Mouse (Mus musculus): Measurements from ENCODE around the gene Hip1. TPM values are rescaled to one million over a fixed set of nuclear protein-coding genes. Genes with fewer than 3 reads are reported as not detected.

The Hip1 gene
- total RNA-seq, 2 experiments from 2014 or later = 125 to 128 TPM

DNA sequence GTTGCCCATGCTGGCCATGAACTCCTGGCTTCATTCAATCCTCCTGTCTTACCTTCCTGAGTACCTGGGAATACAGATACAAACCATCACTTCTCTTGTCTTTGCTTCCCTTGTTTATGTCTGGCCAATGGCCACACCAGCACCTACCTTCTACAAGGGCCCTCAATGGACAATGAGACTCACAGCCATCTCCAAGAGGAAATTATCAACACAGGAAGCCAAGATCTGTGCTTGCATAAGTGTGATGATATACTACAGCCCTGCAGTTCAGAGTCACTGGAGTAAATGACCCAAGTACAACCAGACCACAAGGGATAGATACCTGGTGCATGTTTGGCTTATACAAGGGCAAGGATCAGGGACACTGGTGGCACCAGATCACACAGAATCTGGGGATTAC, 9.1 kb downstream of the Hip1 start:
- no peak for DNase-seq (ENCODE audit: low spot score in 2 of 2)

DNA sequence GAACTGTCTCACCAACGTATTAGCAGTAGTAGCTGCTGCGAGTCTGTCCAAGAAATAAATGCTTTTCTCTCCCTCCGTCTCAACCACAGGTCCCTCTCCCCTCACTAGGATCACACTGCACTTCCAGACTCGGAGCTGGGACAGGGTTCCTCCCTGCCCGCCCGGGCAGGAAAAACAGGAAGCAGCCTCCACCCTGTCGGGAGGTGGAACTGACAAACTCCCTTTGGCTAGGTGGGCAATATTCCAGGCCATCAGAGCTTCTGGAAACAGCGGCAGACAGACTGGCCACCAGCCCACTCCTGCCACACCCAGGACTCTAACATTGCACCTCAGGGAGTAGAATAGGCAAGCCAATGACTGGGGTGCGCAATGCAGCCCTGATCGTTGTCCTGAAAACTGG, 11.5 kb downstream of the Hip1 start:
- DNase-seq (ENCODE audit: low spot score in 2 of 2) = peak in 1 of 2 experiments; percentile 52

DNA sequence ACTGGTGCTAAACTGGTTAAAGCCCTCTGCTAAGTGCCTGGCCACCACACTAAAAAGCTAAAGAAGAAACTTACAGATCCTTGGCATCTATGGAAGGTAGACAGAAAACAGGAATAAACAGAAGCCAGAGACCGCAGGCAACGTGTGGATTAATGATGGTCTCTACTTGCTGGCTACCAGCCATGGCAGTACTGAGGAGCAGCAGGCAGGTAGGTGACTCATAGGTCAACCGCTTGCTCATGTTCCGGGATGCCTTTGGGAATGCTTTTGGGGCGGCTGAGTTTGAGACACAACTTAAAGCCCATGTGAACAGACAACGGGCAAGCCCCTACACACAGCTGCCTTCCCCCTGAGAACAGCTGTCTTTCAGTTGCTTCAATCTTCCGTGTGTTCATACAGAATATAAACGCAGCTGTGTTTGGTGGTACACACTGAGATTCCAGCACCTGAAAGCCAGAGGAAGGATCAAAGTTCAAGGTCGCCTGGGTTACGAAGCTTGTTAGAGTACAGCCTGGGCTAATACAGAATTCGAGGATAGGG, 13.5 kb downstream of the Hip1 start:
- DNase-seq (ENCODE audit: low spot score in 2 of 2) = no peak

DNA sequence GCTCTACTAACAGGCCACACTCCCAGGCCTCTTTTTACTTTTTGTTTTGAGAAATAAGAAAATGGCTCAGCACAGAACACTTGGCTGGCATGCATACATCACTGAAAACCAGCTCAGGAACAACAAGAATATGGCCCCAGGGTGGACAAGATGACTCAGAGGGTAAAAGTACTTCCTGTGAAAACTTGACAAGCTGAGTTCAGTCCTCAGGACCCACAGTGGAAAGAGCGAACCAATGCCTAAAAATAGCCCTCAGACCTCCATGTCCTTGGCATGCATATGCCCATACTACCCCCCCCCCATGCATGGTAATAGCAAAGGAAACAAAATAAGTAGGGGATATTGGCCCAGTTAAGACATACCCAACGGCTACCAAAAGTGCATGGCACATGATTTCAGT, 15.0 kb downstream of the Hip1 start:
- DNase-seq (ENCODE audit: low spot score in 2 of 2) = no peak

DNA sequence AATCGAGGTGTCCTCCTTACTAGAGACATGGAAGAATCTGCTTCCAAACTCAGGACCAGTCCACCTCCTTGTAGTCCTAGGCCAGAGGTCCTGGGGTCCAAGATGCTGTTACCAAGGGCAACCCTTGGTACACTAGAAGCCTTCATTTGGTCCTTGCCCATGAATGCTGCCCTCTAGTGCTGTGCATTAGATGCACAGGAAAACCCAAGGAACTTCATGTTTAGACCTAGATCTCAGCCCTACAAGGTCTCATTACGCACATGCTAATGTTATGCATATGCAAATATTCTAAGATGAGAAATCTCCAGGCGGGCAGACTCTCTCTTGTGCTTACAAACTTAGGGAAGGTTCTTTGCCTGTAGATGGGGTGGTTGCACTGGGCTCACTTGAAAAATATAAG, 15.6 kb downstream of the Hip1 start:
- DNase-seq (ENCODE audit: low spot score in 2 of 2) = no peak

DNA sequence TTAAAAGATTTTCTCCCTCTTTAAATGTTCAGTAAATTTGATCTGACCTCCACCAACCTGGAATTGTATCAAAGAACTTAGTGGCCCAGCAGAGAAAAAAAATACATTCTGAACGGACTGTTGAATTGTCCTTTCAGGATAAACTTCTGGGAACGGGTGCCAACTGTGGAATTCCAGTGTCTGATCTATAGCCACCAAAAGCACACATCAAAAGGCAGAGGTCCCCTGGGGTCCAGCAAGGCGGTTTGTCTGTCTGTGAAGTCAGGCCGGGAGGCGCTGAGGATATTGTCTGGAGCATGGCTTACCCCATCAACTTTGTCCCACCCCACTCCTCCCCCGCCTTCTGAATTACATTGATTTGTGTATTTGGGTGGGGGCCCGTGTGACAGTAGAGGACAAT, 16.9 kb downstream of the Hip1 start:
- no peak for DNase-seq (ENCODE audit: low spot score in 2 of 2)

DNA sequence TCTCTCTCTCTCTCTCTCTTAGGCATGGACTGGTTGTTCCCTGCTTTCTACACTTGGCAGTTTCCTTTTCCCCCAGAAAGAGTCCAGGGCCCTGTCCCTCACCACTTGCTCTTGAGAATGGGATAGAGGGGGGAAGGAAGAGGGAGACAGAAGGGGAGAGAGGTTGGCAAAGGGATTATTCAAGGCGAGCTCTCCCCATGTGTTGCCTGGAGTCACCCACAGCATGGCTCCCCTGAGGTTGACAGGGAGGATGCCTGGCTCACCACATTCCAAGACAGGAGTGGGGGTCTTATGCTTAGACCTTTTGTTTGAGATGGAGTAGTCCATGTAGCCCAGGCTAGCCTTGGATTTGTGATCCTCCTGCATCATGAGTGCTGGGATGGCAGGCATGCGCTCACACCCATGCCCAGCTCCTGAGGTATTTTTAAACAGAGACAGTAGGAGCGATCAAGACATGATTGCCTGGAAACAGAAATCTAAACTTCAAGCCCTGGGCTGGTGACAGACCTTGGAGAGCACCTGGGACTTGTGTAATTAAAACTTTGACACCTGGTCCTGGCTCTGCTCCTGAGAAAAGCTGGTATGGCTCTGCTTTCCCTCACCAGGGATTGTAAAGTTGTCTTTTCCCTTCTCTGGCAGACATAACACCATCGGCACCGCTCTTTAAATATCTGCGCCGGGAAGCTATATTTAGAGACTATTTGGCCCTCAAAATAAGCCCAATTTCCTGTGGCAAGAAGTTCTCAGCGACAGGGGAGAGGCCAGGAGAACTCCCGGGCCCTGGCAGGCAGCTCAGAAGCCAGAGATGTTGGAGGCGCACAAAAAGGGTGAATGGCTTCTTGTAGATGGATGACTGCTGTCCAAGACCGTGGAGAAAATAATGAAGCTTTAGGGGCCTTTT, 20.0 kb downstream of the Hip1 start:
- DNase-seq (ENCODE audit: low spot score in 2 of 2) = no peak

DNA sequence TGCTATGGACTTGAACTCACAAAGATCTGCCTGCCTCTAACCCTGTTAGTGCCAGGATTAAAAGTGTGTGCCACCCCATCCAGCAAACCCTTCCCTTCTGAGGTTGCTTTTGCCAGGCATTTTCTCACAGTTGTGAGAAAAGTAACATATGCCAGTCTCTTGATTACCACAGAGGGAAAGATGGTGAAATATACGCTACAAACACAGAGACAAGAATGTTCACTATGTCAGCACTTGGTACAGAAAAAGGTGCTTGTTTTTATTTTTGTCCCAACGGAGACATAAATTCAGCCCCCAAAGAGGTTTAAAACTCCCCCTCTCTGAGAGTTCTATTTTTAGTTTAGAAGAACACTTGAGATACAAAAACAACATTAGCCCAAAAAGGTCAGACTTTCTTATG, 20.8 kb downstream of the Hip1 start:
- no peak for DNase-seq (ENCODE audit: low spot score in 2 of 2)

DNA sequence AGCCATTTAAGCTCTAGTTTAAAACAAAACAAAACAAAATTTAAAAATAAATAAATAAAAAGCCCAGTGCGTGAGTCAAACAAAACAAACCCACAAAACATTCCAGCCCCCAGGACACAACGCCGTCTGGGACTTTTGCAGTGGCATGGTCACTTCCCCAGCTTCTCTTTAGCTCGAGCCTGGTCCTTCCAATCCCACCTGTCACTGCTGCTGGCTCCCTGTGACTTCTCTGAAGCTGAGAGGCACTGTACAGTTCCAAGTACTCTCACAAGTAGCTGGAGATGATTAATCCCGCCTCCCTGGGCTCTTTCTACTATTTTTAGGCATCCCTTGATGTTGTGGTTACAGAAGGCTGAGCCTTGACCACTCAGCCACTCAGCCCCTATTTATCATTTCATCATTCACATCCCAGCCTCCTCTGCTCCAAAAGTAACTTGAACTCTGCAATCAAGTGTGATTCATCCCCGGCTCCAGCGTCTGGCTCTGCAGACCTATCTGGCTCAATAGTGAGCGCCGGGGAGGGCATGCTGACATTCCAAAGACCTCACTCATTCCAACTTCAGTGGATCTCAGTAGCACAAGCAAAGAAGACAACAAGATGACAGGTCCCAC, 22.7 kb downstream of the Hip1 start:
- no peak for DNase-seq (ENCODE audit: low spot score in 2 of 2)

DNA sequence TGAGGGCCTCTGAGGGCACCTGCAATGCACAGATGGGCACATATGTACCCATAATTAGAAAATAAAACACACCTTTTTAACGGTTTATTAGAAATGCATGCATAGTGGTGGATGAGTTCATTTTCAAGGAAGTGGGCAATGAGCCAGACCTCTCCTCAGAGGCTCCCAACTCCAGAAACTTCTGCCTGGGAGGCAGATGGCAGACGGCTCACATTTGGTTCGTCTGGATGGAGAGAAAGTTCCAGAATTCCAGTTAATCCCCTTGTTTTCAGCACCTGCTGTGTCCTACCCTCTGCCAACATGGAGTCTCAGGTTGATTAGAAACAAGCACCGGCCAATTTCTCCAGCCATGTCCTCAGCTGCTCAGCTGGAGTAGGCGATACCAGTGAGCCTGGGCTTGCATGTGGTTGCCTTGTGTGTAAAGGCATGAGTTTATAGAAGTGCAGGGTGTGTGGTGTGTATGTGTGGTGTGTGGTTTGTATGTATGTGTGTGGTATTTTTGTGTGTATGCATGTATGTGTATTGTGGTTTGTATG, 27.5 kb downstream of the Hip1 start:
- peak in 1 of 2 experiments; percentile 44 for DNase-seq (ENCODE audit: low spot score in 2 of 2)

DNA sequence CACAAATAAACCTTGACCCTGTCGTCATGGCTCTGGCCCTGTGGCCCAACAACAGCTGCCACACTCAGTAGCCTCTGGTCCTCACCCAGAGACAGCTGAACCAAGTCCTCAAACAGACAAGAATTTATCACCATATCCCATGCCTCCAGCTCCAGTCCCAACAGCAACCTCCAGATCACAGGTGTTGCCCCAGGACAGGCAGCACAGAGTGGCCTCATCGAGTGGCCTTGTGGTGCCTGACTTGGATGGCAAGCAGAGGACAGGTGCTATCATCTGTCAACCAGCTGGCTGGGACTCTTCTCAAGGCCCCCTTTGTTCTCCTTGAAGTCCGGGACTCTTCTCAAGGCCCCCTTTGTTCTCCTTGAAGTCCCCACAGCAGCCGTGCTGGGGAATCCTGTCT, 31.8 kb downstream of the Hip1 start:
- no peak for DNase-seq (ENCODE audit: low spot score in 2 of 2)

DNA sequence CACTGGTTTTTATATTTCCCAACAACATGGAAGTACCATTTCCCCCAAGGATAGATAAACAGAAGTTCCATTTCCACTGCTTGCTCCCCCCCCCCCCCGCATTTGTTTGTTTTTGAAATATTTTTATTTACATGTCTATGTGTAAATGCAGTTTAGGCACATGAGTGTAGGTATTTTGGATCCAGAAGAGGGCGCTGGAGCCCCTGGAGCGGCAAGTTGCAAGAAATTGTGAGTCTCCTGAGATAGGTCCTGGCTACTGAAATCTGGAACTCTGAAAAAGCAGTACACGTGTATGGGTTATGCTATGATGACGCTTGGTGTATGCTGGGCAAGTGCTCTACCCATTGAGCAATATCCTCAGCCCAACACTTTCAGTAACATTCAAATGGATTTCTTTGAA, 33.8 kb downstream of the Hip1 start:
- DNase-seq (ENCODE audit: low spot score in 2 of 2) = no peak

DNA sequence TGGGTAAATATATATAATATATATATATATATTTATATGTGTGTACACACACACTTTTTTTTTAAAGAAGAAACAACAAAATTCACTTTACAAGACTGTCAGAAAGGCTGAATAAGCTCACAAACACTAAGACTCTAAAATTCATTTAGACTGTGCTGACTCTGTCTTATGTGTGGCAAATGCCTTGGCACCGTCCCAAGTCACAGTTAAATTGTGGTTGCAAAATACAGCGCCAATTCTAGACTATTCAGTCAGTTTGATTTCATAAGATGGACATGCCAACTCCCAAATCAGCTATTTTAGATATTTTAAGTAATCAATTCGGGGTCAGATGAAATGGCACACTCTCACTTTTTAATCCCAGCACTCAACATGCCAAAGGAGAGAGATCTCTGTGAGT, 36.6 kb downstream of the Hip1 start:
- no peak for DNase-seq (ENCODE audit: low spot score in 2 of 2)

DNA sequence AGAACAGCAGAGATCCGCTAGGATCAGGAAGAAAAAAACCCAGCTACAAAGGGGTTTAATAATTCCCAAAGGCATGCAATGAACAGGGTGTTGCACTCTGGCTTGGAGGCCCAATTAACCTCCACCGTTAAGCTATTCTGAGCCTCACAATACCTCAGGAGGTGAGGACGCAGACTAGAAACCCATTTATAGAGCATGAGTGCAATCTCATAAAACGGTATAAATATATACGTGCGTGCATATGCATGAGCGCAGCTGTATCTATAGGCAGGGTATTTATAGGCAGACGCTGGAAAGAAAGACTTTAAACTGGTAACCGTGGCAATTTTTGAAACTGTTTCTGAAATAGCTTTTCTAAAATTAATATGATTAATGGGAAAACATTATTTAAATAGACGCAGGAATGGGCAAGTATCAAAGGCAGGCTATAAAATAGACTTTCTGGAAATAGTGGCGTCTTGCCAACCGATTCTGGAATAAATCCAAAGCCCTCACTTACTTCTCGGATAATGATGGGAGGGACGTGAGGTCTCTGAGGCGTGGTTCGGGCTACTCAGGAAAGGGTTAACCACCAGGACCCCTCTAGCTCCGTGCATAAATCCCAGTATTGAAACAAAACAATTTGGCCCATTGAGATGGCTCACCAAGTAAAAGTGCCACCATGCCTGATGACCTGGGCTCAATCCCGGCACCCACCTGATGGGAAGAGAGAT, 37.2 kb downstream of the Hip1 start:
- no peak for DNase-seq (ENCODE audit: low spot score in 2 of 2)

DNA sequence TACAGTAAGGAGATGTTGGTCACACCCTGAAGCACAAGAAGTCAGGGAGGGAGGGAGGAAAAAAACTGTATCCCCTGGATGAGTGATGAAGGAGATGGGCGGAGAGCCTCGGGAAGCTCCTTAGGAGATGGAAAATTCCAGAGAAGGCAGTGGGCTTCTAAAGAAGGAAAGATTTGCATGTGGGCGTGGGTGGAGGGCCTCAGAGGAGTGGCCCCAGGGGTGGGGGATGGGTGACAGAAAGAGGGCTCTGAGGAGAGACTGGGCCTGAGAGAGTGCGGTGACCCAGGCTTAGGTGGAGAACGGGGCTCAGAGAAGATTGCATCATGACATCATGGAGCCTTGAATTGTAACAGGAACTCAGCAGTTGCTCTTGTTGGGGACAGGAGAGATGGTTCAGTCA, 39.5 kb downstream of the Hip1 start:
- DNase-seq (ENCODE audit: low spot score in 2 of 2) = no peak

DNA sequence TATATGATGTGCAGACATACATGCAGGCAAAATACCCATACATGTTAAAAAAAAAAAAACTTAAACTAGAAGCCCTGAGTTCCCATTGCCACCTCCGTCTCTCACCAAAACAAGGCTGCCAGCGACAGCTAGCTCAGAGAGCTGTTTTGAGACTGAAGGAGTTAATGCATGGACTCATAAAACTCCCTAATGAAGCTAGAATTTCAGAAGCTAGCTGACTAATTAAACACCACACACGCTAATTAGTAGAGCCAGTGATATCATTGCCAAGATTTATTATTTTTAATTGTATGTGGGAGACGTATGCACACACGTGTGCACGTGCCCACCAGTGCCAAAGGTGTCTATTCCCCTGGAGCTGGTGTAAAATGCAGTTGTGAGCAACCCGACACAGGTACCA, 42.0 kb downstream of the Hip1 start:
- no peak for DNase-seq (ENCODE audit: low spot score in 2 of 2)

DNA sequence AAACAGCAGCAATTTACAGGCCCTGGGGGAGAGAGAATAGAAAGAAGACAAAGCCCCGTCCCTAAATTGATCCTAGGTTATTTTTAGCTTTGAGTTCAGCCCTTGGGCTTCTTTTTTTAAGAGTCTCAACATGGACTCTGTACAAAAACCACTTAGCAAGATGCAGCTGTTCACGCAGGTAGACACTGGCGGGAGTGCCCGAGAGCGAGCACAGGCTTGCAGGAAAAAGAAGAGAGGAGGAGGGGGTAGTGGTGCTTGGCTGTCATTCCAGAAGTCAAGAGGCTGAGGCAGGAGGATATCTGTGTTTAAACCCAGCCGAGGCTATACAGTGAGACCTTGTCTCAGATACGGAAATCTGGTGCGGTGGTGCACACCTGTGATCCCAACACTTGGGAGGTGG, 42.9 kb downstream of the Hip1 start:
- no peak for DNase-seq (ENCODE audit: low spot score in 2 of 2)

DNA sequence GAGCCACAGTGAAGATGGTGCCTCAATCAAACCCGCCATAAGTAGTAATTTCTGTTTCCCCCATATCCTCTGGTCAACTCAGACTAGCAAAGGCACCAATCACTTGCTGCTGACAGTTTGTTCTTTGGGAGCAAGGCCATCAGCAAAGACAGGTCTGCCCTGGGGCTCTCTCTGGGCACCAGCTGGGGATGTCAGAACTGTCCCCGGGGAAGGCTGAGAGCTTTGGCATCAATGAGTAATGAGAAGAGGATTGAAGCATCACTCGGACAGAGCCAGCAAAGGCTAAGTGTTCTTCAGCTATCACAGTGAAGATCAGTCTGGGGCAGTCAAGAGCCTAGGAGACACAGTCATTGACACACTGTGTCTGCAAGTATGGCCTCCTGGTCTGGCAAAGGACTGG, 46.0 kb downstream of the Hip1 start:
- no peak for DNase-seq (ENCODE audit: low spot score in 2 of 2)

DNA sequence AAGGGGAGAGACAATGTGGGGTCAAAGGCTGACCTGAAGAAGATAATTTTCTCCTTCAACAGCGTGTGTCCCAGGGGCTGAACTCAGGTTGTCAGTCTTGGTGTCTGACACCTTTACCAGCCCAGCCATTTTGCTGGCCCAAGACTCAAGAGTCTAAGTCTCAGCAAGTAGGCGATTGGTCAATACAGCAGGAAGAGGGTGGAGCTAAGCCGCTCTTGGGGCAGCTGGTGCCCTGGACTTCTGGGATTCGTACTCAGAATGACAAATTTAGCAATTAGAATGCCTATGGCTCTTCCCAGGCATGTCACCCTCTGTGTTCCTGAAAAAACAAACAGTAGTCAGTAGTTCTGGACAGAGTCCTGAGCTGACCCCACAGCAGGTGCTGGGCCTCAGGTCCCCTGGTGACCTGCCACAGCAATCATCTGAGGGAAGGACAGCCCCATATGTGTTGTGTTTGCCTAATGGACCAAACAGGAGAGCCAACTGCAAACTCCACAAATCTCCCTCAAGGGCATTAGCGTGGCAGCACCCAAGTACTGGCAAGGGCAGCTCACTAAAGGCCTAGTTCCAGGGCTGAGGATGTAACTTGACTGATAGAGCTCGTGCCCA, 47.5 kb downstream of the Hip1 start:
- DNase-seq (ENCODE audit: low spot score in 2 of 2) = no peak

DNA sequence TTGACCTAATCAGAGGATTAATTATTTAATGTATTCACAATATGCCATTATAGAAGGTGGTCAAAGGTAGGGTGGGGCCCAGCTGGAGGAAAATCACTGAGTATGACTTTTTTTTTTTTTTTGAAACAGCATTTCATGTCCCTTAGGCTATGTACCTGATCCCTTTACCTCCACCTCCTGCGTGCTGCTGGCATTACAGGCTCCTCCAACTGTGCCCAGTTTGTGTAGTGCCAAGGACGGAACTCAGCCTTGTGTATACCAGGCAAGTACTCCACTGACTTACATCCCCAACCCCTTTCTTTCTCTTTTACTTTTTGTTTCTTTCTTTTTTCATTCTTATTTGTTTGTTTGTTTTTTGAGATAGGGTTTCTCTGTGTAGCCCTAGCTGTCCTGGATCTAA, 48.4 kb downstream of the Hip1 start:
- no peak for DNase-seq (ENCODE audit: low spot score in 2 of 2)

DNA sequence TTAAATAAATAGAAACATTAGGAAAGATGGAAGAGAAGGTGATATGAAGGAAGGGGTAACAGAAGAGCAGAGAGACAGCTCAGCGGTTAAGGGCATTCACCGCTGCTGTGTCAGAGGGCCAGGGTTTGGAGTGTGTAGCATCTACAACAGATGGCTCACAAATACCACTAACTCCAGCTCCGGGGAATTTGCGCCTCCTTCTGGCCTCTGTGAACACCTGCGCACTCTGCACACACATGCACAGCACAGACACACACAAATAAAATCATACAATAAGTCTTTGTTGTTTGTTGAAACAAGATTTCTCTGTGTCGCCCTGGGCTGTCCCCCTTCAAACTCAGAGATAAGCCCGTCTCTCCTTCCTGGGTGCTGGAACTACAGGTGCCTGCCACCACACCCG, 49.4 kb downstream of the Hip1 start:
- DNase-seq (ENCODE audit: low spot score in 2 of 2) = no peak
